Mouse (Mus musculus) heart, adult 9 months (tissue): ENCODE data around the gene Thap7.

Experiments used
- DNase-seq, 2 experiments: peaks; one replicate each; pipeline ENCODE4 v3.0.0; 2022; ENCODE audit warnings: low spot score in 2 of 2

Thap7 gene

GRCm38 (mm10) chr16:17488478-17489468, 42.2 kb downstream of the Thap7 start:
- no peak for DNase-seq

GRCm38 (mm10) chr16:17486505-17486904, 44.4 kb downstream of the Thap7 start:
- DNase-seq: peak in 1 of 2 experiments; percentile 19

GRCm38 (mm10) chr16:17481465-17481864, 49.5 kb downstream of the Thap7 start:
- no peak for DNase-seq

GRCm38 (mm10) chr16:17478331-17478943, 52.5 kb downstream of the Thap7 start:
- DNase-seq: no peak
